Mouse (Mus musculus) embryonic fibroblast, embryonic 13.5 days (primary cell): Measurements from ENCODE around the gene Dab2ip.

Source experiments
- CTCF ChIP-seq: IDR thresholded peaks from 2 replicates; pipeline ENCODE4 v1.5.1; 2011; ENCODE audit warnings: mild to moderate bottlenecking, control low read depth, low read length, moderate library complexity, borderline replicate concordance; ENCODE audit not compliant: insufficient read depth
- POLR2A ChIP-seq: IDR thresholded peaks from 2 replicates; pipeline ENCODE4 v1.6.1; 2011; ENCODE audit warnings: low read depth, mild to moderate bottlenecking, control low read depth, low read length, moderate library complexity

DNA sequence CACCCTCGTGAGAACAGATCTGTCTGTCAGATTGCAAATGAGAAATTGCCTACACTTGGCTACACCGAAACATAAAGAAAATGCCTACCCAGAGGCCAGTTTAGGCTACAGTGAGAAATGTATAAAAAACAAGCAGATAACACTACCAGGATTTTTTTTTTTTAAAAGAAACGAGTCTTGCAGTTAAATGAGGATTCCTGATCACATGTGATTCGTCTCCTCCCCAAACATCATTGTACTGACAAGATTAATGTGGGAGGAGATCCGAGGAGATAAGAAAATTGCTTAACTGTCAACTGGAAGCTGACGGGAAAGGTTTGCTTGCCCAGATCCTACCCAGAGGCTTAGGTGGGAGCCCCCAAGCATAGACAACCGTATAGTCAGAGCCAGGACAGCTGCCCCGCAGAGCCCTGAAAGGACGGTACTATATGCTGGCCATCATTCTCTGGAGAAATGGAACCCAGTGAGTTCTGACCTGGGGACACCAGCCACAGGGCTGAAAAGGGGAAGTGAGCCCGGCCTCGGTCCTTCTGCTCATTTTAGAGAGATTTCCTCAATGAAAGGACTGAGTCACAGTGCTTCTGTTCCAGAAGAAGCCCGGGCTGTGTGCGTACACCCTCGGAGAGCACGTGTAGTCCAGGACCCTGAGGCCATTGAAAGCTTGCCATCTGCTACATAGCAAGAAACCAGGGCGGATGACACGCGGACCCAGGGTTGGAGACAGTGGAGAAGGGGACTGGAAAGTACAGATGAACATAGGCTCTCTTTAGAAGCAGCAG is 173.8 kb downstream of the Dab2ip start:
- TF ChIP-seq POLR2A (no peak), CTCF (no peak)
